Comparison of ENCODE assay signal across 8 mouse cellular contexts in the genomic region with DNA sequence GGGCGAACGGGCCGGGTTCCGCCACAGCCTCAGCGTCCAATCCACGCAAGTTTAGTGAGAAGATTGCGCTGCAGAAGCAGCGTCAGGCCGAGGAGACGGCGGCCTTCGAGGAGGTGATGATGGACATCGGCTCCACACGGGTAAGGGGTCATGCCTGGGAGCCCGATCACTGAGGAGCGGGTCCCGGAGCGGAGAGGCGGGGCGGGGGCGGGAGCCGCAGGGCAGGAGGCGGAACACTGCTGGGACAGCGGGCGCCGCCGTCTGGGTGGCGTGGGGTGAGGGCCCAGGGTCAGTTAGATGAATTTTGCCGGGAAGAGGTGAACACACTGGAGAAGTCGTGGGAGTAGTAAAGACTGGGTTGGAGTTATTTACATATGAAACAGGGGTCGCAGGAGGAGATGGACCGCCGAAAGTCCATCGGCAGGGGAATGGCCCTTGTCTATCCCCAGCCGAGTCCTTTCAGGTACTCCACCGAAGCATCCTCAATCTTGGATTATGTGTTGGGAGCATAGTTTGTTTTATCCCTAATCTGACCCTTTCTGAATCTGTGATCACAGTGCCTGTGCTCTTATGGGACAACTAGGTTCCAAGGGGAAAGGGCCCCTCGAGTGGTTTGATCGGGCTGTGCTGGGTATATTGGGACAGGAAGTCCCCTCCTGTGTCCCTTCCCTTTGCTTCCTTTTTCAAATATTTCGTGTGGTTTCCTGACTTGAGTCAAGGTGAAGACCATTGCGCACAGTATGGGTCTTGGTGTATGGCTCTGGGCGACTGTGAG. TPM values are rescaled to one million over a fixed set of nuclear protein-coding genes. Genes with fewer than 3 reads are reported as not detected.
DNase-seq lines count a peak whose midpoint lies in the region; ATAC-seq and TF ChIP-seq lines count a peak whose summit lies in the region.

No protein-coding gene starts in this region.

- no peak for TF ChIP-seq CTCF in cerebellum, adult 2 months (IDR thresholded peaks at IDR 0.05; ENCODE audit: borderline replicate concordance, insufficient read depth, low read depth, low read length)

- TF ChIP-seq POLR2A in cerebellum, adult 2 months (IDR thresholded peaks at IDR 0.05; ENCODE audit: borderline replicate concordance, insufficient read depth, low read length) = no peak

- no peaks in the 10 kb centered on the region for H3K9me3 ChIP-seq in hindbrain, embryonic 14.5 days (ENCODE audit: control insufficient read depth, low read length)

- ATAC-seq in common myeloid progenitor, adult 5-6 weeks (replicated peaks; ENCODE audit: low read depth, poor library complexity, severe bottlenecking) = peak; percentile 20
- ATAC-seq in hindbrain, embryonic 14.5 days (ENCODE audit: low FRiP score) = peak; percentile 59

- H3K27ac ChIP-seq in cerebellum, adult 2 months (ENCODE audit: insufficient read depth, low read length) = peak overlapping the region; percentile 85
- peak overlapping the region; percentile 52 for H3K27ac ChIP-seq in hindbrain, embryonic 14.5 days

- H3K4me3 ChIP-seq in cerebellum, adult 2 months (replicated peaks; ENCODE audit: insufficient read depth, low read depth, low read length) = peak overlapping the region; percentile 87
- H3K4me3 ChIP-seq in hindbrain, embryonic 14.5 days (replicated peaks; ENCODE audit: low read length) = peak overlapping the region; percentile 81

- no peak for DNase-seq in cerebellum, adult 2 months
- no peak for DNase-seq in cerebellum, adult 11-12 months
- DNase-seq in 3T3-L1 (ENCODE audit: low read depth, low spot score) = peak; percentile 49
- no peak for DNase-seq in hindbrain, embryonic 14.5 days (ENCODE audit: low spot score)
- peak; percentile 7 for DNase-seq in lung, postnatal 36 days
- DNase-seq in thymus, postnatal 25 days = peak; percentile 34
- DNase-seq in ovary, postnatal 36 days (ENCODE audit: low spot score) = no peak

- H3K4me2 ChIP-seq in hindbrain, embryonic 14.5 days (replicated peaks) = peak overlapping the region; percentile 90

- no peaks in the 10 kb centered on the region for H3K27me3 ChIP-seq in cerebellum, adult 2 months (ENCODE audit: control insufficient read depth, insufficient read depth, low read length)
- H3K27me3 ChIP-seq in hindbrain, embryonic 14.5 days (ENCODE audit: control insufficient read depth, insufficient read depth, low read length) = no peaks in the 10 kb centered on the region

- WGBS in cerebellum, adult 2 months = under 1% methylated on average over 41 of the region's 41 CpGs
- under 1% methylated on average over 37 of the region's 41 CpGs for WGBS in hindbrain, embryonic 14.5 days

- H3K4me1 ChIP-seq in cerebellum, adult 2 months (ENCODE audit: control insufficient read depth, insufficient read depth, low read length) = peaks cover 38% of the 10 kb centered on the region
- peaks cover 17% of the 10 kb centered on the region for H3K4me1 ChIP-seq in hindbrain, embryonic 14.5 days (replicated peaks; ENCODE audit: control insufficient read depth, insufficient read depth, low read length)

- peaks cover 44% of the 10 kb centered on the region for H3K36me3 ChIP-seq in hindbrain, embryonic 14.5 days (replicated peaks; ENCODE audit: control insufficient read depth, insufficient read depth)

- H3K9ac ChIP-seq in hindbrain, embryonic 14.5 days = peak overlapping the region; percentile 92

RNA-seq across cellular contexts. Expression of a gene that starts 0.6 kb away (rescaled TPM):
- polyA plus RNA-seq in cerebellum, adult 2 months (2012; rRNA removed) = 78.2 and 91.2 TPM in 2 replicates
- 13.4 and 16.5 TPM in 2 replicates for total RNA-seq in common myeloid progenitor, adult 5-6 weeks (2017)
- 10.1 and 10.5 TPM in 2 replicates for polyA plus RNA-seq in hindbrain, embryonic 14.5 days (2014; fragmentation: Nextera tagmentation; extraction: Ambion mirVana)

RNA-seq across cellular contexts. Expression of a gene that starts 6.6 kb away (rescaled TPM):
- polyA plus RNA-seq in cerebellum, adult 2 months (2012; rRNA removed) = 35.8 and 38.7 TPM in 2 replicates
- total RNA-seq in common myeloid progenitor, adult 5-6 weeks (2017) = 35.0 and 42.1 TPM in 2 replicates
- polyA plus RNA-seq in hindbrain, embryonic 14.5 days (2014; fragmentation: Nextera tagmentation; extraction: Ambion mirVana) = 42.9 and 48.0 TPM in 2 replicates

RNA-seq across cellular contexts. Expression of a gene that starts 10.4 kb away (rescaled TPM):
- polyA plus RNA-seq in cerebellum, adult 2 months (2012; rRNA removed) = 65.4 and 77.0 TPM in 2 replicates
- 9.7 and 14.9 TPM in 2 replicates for total RNA-seq in common myeloid progenitor, adult 5-6 weeks (2017)
- polyA plus RNA-seq in hindbrain, embryonic 14.5 days (2014; fragmentation: Nextera tagmentation; extraction: Ambion mirVana) = 7.1 and 8.9 TPM in 2 replicates

RNA-seq across cellular contexts. Expression of a gene that starts 11.3 kb away (rescaled TPM):
- 0.23 and 0.51 TPM in 2 replicates for polyA plus RNA-seq in cerebellum, adult 2 months (2012; rRNA removed)
- not detected in 2 replicates for total RNA-seq in common myeloid progenitor, adult 5-6 weeks (2017)
- 1.8 and 1.9 TPM in 2 replicates for polyA plus RNA-seq in hindbrain, embryonic 14.5 days (2014; fragmentation: Nextera tagmentation; extraction: Ambion mirVana)

RNA-seq across cellular contexts. Expression of a gene that starts 23.2 kb away (rescaled TPM):
- 66.9 and 69.1 TPM in 2 replicates for polyA plus RNA-seq in cerebellum, adult 2 months (2012; rRNA removed)
- total RNA-seq in common myeloid progenitor, adult 5-6 weeks (2017) = 51.4 and 52.9 TPM in 2 replicates
- polyA plus RNA-seq in hindbrain, embryonic 14.5 days (2014; fragmentation: Nextera tagmentation; extraction: Ambion mirVana) = 102 and 103 TPM in 2 replicates

Comparison
In these comparisons a context has a peak if more than half of its experiments do, and no peak if none do; other contexts are left out.
1. DNase-seq: peak in 3T3-L1 (single experiment), lung, postnatal 36 days (single experiment) and thymus, postnatal 25 days (single experiment); none in cerebellum, adult 2 months (0 of 2), cerebellum, adult 11-12 months (single experiment), hindbrain, embryonic 14.5 days (single experiment) and ovary, postnatal 36 days (single experiment).